Mouse (Mus musculus): ENCODE measurements around the gene 1700010I14Rik. TPM values are rescaled to one million over a fixed set of nuclear protein-coding genes. Genes with fewer than 3 reads are reported as not detected.

1700010I14Rik gene
- polyA plus RNA-seq, 1 experiment = 0.59 TPM

- TF ChIP-seq CTCF (conservative IDR thresholded peaks at IDR 0.05; ENCODE audit: insufficient read depth, insufficient read length, low read depth, low read length) (no peak), POLR2A (IDR thresholded peaks at IDR 0.05; ENCODE audit: low read depth, low read length) (no peak)
- no peak overlapping the region for H3K4me3 ChIP-seq (ENCODE audit: insufficient read depth, low read depth, low read length)
- H3K27ac ChIP-seq (ENCODE audit: insufficient read depth, low read depth, low read length) = no peak overlapping the region
- H3K27me3 ChIP-seq (replicated peaks; ENCODE audit: control insufficient read depth, insufficient read depth, low read length) = no peaks in the 10 kb centered on the region
- no peaks in the 10 kb centered on the region for H3K4me1 ChIP-seq (ENCODE audit: control insufficient read depth, insufficient read depth, low read length)
- peak; percentile 7 for DNase-seq
- no peaks in the 10 kb centered on the region for H3K36me3 ChIP-seq (ENCODE audit: control insufficient read depth, insufficient read depth, low read length)
- WGBS = 43% methylated on average over 2 of the region's 2 CpGs
Measured at GRCm38 (mm10) chr17:8983576-8983975, 4.6 kb upstream of the 1700010I14Rik start.

GRCm38 (mm10) chr17:8985714-8986113 lies 2.4 kb upstream of the 1700010I14Rik start:
- Histone ChIP-seq H3K4me3 (ENCODE audit: insufficient read depth, low read depth, low read length) (no peak overlapping the region), H3K36me3 (ENCODE audit: control insufficient read depth, insufficient read depth, low read length) (no peaks in the 10 kb centered on the region), H3K4me1 (ENCODE audit: control insufficient read depth, insufficient read depth, low read length) (peaks cover 5% of the 10 kb centered on the region; the same call in 1 of the 2 replicates), H3K27ac (ENCODE audit: insufficient read depth, low read depth, low read length) (no peak overlapping the region), H3K27me3 (replicated peaks; ENCODE audit: control insufficient read depth, insufficient read depth, low read length) (no peaks in the 10 kb centered on the region)
- no peak for DNase-seq
- TF ChIP-seq POLR2A (IDR thresholded peaks at IDR 0.05; ENCODE audit: low read depth, low read length) = no peak
- TF ChIP-seq CTCF (conservative IDR thresholded peaks at IDR 0.05; ENCODE audit: insufficient read depth, insufficient read length, low read depth, low read length) = no peak
- WGBS = 63% methylated on average over 5 of the region's 5 CpGs

GRCm38 (mm10) chr17:8986551-8986950 lies 1.6 kb upstream of the 1700010I14Rik start:
- Histone ChIP-seq H3K36me3 (ENCODE audit: control insufficient read depth, insufficient read depth, low read length) (no peaks in the 10 kb centered on the region), H3K4me3 (ENCODE audit: insufficient read depth, low read depth, low read length) (no peak overlapping the region), H3K27ac (ENCODE audit: insufficient read depth, low read depth, low read length) (no peak overlapping the region), H3K27me3 (replicated peaks; ENCODE audit: control insufficient read depth, insufficient read depth, low read length) (no peaks in the 10 kb centered on the region), H3K4me1 (ENCODE audit: control insufficient read depth, insufficient read depth, low read length) (peaks cover 5% of the 10 kb centered on the region; the same call in 1 of the 2 replicates)
- WGBS = 62% methylated on average over 2 of the region's 2 CpGs
- DNase-seq = no peak
- TF ChIP-seq CTCF (conservative IDR thresholded peaks at IDR 0.05; ENCODE audit: insufficient read depth, insufficient read length, low read depth, low read length) (no peak), POLR2A (IDR thresholded peaks at IDR 0.05; ENCODE audit: low read depth, low read length) (no peak)

- no peaks in the 10 kb centered on the region for H3K36me3 ChIP-seq (ENCODE audit: control insufficient read depth, insufficient read depth, low read length)
- H3K4me3 ChIP-seq (ENCODE audit: insufficient read depth, low read depth, low read length) = no peak overlapping the region
- H3K4me1 ChIP-seq (ENCODE audit: control insufficient read depth, insufficient read depth, low read length) = peaks cover 5% of the 10 kb centered on the region; the same call in 1 of the 2 replicates
- no peak for DNase-seq
- H3K27ac ChIP-seq (ENCODE audit: insufficient read depth, low read depth, low read length) = no peak overlapping the region
- no peak for TF ChIP-seq POLR2A (IDR thresholded peaks at IDR 0.05; ENCODE audit: low read depth, low read length)
- no peak for TF ChIP-seq CTCF (conservative IDR thresholded peaks at IDR 0.05; ENCODE audit: insufficient read depth, insufficient read length, low read depth, low read length)
- H3K27me3 ChIP-seq (replicated peaks; ENCODE audit: control insufficient read depth, insufficient read depth, low read length) = no peaks in the 10 kb centered on the region
- WGBS = 85% methylated on average over 5 of the region's 5 CpGs
Measured at GRCm38 (mm10) chr17:8987369-8987768, 764 bp upstream of the 1700010I14Rik start.

GRCm38 (mm10) chr17:8991160-8991559 lies 3.0 kb downstream of the 1700010I14Rik start:
- Histone ChIP-seq H3K36me3 (ENCODE audit: control insufficient read depth, insufficient read depth, low read length) (no peaks in the 10 kb centered on the region), H3K4me3 (ENCODE audit: insufficient read depth, low read depth, low read length) (no peak overlapping the region), H3K4me1 (ENCODE audit: control insufficient read depth, insufficient read depth, low read length) (peaks cover 5% of the 10 kb centered on the region; the same call in 1 of the 2 replicates), H3K27ac (ENCODE audit: insufficient read depth, low read depth, low read length) (no peak overlapping the region), H3K27me3 (replicated peaks; ENCODE audit: control insufficient read depth, insufficient read depth, low read length) (no peaks in the 10 kb centered on the region)
- no peak for DNase-seq
- TF ChIP-seq CTCF (conservative IDR thresholded peaks at IDR 0.05; ENCODE audit: insufficient read depth, insufficient read length, low read depth, low read length) = peak; percentile 23; the same call in 1 of the 2 replicates
- TF ChIP-seq POLR2A (IDR thresholded peaks at IDR 0.05; ENCODE audit: low read depth, low read length) = no peak
- 43% methylated on average over 8 of the region's 8 CpGs for WGBS

- Histone ChIP-seq H3K36me3 (ENCODE audit: control insufficient read depth, insufficient read depth, low read length) (no peaks in the 10 kb centered on the region), H3K27ac (ENCODE audit: insufficient read depth, low read depth, low read length) (no peak overlapping the region), H3K27me3 (replicated peaks; ENCODE audit: control insufficient read depth, insufficient read depth, low read length) (no peaks in the 10 kb centered on the region), H3K4me1 (ENCODE audit: control insufficient read depth, insufficient read depth, low read length) (no peaks in the 10 kb centered on the region), H3K4me3 (ENCODE audit: insufficient read depth, low read depth, low read length) (no peak overlapping the region)
- WGBS = 50% methylated on average over 1 of the region's 1 CpGs
- TF ChIP-seq POLR2A (IDR thresholded peaks at IDR 0.05; ENCODE audit: low read depth, low read length) (no peak), CTCF (conservative IDR thresholded peaks at IDR 0.05; ENCODE audit: insufficient read depth, insufficient read length, low read depth, low read length) (no peak)
- DNase-seq = peak; percentile 30
Measured at GRCm38 (mm10) chr17:8995344-8995743, 7.2 kb downstream of the 1700010I14Rik start.

- Histone ChIP-seq H3K27me3 (replicated peaks; ENCODE audit: control insufficient read depth, insufficient read depth, low read length) (no peaks in the 10 kb centered on the region), H3K36me3 (ENCODE audit: control insufficient read depth, insufficient read depth, low read length) (no peaks in the 10 kb centered on the region)
- WGBS = 76% methylated on average over 4 of the region's 4 CpGs
Measured at GRCm38 (mm10) chr17:9002438-9002837, 14.3 kb downstream of the 1700010I14Rik start.

More at GRCm38 (mm10) chr17:9002438-9002837, 14.3 kb downstream of the 1700010I14Rik start:
- DNase-seq = no peak
- no peaks in the 10 kb centered on the region for H3K4me1 ChIP-seq (ENCODE audit: control insufficient read depth, insufficient read depth, low read length)
- no peak for TF ChIP-seq CTCF (conservative IDR thresholded peaks at IDR 0.05; ENCODE audit: insufficient read depth, insufficient read length, low read depth, low read length)
- TF ChIP-seq POLR2A (IDR thresholded peaks at IDR 0.05; ENCODE audit: low read depth, low read length) = no peak
- no peak overlapping the region for H3K27ac ChIP-seq (ENCODE audit: insufficient read depth, low read depth, low read length)
- H3K4me3 ChIP-seq (ENCODE audit: insufficient read depth, low read depth, low read length) = no peak overlapping the region
